Mouse (Mus musculus): ENCODE results near the gene Pakap.

Pakap gene

DNA sequence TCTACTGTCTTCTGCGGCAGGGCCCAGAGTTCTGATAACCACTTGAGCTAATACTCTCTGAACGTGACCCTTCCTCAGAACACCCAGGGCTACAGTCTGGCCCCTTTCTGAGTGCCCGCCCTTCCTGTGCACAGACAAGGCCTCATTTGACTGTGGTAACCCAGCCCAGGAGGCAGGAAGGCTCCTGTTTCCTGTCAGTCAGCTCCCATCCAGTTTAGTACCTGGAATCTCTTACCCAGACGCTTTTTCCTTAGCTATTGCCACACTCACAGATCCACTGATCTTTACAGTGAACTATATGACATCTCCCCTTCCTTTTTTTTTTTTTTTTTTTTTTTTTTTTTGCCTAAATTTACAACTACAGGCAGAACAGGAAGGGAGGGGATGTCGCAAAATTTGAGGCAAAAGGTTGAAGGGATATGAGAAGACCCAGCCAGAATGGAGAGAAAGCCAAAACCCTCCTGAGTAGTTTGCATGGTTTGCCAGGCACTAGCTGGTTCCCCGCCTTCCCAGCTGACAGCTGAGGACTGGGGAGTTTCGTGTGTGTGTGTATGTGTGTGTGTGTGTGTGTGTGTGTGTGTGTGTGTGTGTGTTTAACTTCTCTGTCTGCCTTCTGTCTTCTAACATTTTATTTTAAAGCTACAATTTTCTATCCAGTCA is 245.1 kb downstream of the Pakap start:
- DNase-seq: no peak

DNA sequence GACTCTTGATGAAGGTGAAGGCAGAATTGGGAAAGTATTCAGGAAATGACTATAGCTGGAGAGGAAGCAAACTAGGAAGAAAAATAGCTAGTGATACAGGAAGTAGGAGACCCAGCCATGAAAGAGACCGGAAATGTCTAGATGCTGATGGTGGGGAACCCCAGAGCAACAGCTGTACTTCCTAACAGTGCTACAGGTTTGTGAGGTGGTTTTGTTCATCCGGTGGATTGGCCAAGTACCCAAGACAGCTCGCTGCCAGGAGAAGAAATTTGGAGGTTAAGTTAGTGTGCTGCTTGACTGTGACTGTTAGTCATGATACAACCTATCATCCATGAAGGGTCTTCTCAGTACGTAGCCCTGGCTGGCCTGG is 245.6 kb downstream of the Pakap start:
- no peak for DNase-seq

DNA sequence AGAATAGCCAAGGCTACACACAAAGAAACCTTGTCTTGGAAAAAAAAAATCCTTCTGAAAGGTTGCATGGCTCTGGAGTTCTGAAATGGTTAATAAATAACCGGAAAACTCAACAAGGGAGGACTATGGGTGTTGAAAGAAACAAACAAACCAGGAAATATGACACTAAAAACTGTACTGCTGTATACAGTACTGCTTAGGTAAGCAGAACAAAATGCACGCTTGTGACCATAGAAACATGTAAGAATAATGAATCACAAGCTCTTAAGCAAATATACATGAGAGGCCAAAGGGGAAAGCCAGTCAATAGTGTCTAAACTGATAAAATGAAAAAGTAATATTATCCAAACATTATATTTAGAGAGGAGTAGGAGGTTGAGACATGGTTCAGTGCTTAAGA is 247.4 kb downstream of the Pakap start:
- DNase-seq: no peak

DNA sequence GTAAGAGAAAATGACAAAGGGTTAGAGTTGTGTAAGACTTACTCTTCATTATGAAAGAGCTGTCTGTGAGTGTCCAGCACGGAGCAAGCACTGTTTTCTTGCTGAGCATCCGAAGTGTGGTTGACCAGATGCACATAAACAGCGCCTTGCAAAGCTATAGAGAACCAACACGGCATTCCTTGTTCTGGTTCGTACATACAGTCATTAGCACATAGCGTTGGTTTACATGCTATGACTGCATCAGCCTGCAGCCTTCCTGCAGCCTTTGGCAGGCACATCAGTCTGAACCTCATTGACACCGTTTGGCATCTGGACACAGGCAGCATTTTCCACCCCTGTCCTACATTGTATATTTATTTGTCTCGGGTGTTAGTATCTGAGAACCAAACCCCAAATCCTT is 248.2 kb downstream of the Pakap start:
- no peak for DNase-seq

DNA sequence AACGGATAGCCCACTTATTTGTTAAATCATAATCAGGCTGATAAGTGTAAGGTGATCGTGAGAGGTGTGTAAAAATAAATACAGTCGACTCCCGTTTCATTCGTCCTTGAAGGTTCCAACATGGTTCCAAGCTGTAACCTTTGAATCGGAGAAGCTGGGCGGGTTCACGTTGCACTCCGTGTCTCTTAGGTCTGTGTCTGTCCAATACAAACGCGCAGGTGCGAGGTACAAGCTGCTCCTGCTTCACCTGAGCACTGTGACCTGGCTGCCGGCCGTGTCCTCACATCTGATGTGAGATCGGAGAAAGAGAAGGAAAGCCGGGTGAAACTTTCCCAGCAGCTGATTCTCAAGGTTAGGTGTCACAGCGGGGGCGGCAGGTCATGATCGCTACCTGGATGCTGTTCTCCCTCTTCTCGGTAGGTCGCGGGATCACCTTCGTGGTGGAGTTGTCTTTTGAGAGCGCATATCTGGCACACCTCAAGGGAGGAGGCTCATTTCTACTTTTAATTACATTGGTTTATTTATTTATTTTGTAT is 252.9 kb downstream of the Pakap start:
- no peak for DNase-seq

DNA sequence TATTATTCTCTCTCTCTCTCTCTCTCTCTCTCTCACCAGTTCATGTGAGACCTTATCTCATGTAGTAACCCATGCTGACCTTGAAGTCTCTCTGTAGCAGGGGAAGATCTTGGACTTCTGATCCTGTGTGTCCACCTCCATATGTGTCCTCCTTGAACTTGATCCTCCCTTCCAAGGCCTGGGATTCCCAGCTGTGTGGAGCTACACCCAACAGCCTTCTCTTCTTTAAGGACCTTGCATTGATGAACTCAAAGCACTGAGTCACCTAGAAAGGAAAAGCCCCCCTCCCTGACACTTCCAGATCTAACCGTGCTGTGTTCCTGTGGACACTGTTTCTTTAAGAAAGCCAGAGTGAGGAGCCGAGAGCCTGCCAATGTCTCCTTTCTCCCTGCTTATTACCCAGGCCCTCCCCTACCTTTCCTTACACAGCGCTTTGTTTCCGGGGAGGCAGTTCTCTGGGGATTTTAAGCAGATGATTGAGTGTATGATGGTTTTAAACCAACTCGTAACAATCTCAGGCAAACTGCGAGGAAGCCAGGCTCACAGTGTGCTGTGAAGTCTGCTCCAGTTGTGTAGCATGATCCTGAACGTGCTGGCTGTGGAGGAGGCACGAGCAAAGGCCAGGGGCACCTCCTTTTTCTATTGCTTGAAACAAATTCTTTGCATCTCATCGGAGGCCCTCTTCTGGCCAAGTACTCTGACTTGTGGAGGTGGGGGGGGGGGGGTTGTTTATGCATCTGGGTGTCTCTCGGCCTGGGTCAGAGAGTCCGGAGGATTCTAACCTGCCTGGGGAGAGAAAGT is 253.8 kb downstream of the Pakap start:
- no peak for DNase-seq

DNA sequence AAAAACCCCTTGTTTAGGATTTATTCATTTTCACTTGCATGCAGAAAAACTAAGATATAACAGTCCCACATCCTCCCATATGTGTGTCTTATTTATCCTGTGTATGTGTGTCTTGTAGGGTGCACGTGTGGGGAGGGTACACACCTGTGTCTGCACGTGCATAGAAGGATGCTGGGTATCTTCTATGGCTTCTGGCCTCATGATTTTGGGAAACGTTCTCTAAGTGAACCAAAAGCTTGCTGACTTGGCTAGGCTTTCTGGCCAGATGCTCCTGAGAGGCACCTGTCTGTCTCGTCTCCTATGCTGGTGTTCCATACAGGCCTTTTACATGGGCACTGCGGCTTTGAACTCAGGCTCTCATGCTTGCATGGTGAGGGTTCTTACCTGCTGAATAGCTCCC is 254.7 kb downstream of the Pakap start:
- no peak for DNase-seq

DNA sequence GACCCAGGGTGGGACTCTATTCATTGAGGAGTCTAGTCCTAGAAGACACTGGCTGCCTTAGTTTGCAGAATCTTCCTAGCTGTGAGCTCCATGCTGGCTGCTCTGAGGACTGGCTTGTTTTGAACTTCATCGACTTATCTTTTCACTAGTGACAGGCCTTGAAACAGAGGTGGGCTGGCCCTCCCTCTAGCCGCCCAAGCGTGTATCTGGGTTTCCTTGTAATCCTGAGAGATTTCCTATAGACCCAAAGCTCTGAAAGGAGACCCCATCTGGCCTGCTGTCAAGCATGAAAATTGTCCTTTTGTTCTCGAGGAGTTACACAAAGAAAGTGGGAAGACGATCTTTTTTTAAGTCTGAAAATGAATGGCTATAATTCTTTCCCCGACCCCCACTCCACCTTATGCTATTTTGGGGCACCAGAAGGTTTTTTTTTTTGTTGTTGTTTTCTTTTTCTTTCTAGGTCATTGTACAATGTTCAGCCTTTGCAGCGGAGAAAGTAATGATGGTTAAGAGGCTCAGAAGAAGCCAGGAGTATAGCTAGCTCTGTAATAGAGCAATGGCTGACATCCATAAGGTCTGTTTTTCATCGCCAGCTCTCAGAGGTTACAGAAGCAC is 256.8 kb downstream of the Pakap start:
- no peak for DNase-seq

DNA sequence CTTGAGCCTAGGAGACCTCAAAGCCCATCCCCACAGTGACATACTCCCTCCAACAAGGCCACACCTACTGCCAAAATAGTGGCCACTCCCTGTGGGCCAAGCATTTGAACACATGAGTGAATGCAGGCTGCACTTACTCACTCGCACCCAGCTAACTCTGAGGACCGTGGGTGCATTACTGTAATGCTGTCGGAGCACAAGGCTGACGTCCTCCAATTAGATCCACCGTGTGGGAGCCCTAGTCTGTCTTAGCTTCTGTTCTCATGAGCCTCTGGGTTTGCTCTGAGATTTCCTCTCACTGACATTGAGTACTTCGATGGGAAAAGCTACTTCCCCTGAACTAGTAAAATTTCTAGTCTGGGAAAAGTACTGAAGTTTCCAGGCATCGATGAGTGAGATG is 258.3 kb downstream of the Pakap start:
- no peak for DNase-seq

DNA sequence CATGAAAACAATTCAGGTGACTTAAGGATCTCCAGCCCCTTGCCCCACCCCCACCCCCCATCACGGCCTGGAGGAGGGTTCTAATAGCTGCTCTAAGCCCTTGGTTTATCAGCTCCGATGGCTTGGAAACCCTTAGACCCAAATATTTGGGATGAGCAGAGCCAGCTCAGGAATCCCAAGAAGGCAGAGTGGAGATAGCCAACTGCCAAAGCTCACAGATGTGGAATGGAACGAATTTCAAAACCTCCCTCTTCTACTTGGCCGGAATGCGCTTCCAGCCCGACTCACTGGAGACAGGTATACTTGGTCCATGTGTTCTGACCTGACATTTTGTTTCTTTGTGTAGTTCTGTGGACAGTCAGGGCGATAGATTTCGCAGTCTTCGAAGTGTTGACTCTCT is 261.2 kb downstream of the Pakap start:
- DNase-seq: no peak

DNA sequence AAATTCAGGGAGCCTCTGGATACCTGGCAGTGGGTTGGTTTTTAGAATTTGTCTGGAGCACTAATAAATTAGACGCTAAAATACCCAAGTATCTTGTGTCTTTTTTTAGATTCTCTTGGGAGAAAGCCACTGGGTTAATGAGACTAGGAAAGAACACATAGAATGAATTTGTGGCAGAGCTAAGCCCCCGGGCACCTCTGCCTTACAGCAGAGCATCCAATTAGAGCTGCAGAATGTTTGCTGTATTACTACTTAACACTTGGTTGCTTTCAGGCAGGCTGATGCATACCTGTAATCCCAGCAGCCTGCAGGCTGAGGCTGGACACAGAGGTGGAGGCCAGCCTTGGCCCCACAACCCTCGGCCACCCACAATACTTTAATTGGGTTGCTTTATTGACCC is 261.8 kb downstream of the Pakap start:
- no peak for DNase-seq

DNA sequence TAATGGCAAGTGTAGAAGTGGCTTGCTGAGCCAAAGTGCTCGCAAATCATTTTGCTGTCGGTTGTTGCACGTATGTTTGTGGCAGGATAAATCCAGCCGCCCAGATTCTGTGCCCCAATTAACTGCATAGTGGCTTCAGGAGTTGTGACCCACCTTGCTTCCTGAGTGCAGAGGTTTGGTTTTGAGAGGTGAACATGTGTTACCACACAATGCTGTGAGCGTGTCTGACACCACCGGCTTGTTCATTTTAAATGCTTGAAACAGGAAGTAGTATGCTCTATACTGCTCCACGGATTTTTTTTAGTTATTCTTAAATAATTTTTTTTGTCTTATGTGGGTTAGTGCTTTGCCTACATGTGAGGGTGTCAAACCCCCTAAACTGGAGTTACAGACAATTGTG is 264.3 kb downstream of the Pakap start:
- no peak for DNase-seq

DNA sequence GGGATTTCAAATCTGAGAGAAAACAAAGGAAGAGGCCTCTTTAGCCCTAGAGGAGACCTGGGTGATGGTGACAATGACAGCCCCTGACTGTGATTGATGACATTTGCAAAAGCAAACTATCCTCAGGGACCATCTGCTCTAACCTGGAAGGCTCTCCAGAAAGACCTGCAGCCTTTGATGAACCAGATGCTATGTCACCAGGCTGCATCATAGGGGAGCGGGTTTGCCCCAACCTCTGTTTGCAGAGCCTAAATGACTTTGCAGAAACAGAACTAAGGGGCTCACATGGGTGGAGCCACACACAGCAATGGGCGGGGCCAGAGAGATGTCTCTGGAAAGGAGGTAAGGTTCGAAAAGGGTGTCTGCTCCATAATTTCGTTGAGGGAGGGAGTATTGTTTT is 265.1 kb downstream of the Pakap start:
- no peak for DNase-seq

DNA sequence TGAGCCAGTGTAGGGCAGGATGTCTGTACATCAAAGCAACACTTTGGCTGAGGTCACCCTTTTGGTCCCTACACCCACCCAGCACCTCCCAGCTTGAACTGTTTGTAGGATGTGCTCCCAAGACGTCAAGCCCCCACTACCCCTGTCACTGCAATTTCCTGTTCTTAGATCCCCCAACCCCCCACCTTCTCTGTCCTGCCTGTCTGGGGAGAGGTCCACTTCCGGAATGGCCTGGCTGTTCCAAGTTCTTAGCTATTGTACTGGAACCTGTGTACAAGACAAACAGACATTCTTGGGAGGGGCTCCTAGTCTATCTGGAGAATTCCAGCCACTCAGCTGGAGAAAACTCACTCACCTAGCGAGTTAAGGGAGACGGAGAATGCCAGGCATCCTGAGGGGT is 266.2 kb downstream of the Pakap start:
- no peak for DNase-seq

DNA sequence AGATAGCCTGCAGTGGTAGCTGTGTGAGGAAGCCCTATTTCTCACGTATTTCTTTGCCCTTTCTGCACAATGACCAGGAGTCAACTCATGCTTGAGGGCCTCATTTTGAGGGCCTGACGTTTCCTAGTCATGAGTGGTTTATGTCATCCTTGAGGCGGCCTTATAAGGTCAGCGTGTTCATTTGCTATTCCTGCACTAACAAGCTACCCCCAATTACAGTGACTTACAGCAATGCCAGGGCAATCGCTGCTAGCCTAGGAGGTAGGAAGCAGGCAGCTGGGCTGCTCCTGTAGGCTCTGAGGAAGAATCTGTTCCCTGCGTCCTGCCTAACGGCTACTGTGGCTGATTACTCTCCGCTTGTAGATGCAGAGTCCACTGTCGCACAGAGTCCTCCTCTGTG is 269.1 kb downstream of the Pakap start:
- no peak for DNase-seq

DNA sequence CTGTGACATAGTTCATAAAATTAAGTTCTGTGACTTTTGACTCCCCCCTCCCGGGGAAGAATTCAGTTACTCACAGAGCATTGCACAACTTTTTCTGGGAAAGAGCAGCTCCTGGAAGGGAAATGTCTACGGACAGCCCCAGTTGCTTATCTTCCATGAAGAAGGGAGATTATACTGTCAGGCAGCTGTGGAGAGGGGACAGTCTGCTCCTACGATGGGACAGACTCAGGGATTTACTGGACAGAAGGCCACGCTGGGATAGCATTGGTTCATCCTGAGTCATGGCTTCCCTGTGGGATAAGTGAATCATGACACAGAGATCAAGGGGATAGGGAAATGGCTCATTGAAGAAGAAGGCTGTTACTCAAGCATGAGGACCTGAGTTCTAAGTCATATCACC is 271.4 kb downstream of the Pakap start:
- no peak for DNase-seq

DNA sequence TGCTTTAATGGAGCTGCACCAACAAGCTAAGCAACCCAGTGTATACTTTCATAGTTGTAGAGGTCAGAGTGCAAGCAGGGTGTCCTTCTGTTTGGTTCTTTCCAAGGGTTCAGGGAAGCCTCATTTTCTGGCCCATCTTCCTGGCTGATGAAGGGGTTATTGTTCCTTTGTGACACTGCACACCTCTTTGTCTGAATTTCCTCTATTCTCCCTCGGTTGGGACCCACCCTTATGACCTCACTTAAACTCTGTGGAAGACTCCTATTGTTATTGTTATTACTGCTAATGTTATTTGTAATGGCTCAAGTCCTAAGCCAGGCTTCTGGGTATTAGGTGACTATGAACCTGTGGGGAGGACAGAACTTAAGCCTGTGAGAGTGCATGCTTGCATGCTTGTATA is 273.9 kb downstream of the Pakap start:
- DNase-seq: no peak

DNA sequence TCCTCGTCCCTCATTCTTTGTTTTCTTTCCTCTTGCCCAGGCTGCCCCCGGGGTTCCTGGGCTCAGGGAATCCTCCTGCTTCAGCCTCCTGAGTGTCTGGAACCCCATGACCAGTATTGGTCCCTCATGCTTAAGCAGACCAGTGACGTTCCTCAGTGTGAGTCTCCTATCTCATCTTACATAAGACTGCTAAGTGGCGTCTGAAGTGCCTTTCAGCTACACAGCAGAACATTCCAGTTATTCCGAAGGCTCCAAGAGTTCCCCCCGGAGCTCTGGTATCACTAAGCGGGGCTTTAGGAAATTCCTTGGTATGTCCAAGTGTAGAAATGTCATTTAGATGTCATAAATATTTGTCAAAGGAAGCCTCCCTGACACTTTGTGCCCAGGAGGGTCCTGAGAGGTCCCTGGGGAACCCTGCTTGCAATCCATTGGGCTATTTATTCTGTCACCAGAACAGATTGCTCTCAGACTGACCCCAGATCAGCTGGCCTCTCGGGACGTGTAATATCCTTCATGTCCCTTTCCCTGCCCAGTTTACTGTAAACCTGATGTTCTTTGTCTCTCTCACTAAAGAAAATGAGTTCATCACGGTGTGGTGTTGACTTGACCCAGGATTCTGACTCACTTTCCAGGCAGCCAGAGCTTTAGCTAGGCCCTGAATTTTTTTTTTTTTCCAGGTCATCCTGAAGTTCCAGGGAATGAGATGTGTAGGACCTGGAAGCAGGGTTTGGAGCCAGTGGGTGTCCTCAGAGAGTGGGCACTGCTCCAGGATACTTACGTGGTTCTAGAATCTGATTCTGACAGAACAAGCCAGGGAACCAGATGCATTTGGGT is 274.7 kb downstream of the Pakap start:
- no peak for DNase-seq

DNA sequence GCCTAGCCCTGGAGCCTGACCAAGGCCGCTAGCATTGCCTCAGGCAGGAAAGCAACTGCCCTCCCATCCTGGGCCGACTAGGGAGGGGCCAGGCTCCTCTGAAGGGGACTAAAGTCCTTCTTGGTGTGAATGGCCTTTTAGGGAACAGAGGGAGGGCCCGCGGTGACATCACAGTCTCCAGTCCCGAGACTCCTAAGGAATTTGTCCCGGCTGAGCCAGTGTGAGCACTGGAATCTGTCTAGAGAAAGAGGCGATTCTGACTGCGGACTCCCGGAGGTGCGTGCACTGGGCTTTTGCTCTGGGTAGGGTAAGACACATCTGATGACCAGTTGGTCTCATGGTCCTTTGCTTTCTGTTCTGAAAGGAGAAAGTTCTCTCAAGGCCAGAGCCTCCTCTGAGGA is 277.1 kb downstream of the Pakap start:
- no peak for DNase-seq

DNA sequence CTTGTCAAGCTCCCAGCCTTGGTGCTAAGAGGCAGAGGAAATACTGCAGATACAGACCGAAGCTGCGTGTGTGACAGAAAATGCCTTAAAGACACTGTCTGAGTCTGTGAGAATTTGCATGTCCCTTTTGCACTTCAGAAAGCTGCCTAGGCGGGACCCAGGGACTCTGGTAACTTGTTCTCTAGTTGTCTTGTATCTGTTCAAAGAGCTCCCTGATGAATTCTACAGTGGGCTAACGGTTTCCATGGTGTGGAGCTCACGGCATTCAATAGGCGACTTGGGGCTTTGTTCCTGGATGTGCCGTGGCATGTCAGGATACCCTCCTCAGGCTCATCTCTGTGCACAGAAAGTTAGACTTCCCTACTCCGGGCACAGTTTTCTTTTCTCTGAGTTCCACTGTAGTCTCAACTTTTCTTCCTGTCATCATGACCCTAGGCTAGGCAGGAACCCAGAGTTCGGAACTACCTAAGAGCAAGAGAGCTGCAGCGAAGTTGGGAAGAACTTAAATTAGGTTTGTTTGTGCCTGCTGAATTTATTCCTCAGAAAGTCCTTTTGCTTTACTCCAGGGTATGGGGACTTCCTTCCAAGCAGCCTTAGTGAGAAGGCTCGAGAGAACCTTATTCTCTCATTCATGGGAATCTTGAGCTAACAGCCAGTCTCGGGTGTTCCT is 277.7 kb downstream of the Pakap start:
- DNase-seq: no peak

DNA sequence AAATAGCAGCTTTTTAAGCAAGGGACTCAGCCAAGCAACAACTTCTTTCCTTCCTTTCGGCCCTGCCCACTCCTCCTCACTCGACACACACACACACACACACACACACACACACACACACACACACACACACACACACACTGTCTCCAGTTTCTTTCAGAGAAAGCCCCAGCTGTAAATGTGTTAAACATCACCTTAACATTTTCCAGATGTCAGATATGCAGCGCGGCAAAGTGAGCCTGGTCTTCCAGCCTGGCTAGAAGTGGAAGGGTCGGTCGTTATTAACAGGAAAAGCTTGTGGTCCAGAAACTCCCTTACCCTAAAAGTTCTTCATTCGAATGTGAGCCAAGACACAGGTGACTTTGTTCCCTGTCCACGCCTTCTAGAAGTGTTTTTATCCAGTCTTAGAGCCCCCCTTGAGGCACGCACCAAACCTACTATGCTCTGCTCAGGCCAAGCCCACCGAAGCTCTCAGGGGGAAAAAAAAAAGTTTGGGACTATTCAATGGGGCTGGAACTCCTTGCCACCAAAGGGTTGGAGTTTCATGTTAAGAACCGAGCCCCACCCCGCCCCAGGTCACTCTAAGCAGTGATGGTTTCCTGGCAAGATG is 278.5 kb downstream of the Pakap start:
- no peak for DNase-seq

DNA sequence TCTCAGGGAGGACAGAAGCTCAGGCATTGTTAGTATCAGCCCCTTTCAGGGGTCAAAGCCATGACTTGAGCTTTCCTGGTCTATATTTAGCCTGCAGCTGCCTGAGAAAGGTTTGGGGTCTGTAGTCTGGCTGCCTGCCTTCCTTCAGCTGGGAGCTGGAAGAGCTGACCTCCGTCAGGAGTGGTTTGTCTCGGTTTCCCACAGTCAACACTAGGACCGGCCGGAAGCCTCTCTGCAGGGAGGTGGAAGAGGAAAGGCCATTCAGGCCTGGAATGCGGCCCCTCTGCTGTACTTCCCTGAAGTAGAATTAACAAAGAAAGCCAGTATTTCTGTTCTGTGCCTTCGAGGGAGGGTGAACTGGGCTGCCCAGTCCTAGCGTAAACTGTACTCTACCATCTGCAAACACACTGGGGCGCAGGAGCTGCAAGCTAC is 279.0 kb downstream of the Pakap start:
- no peak for DNase-seq
